Mouse (Mus musculus): ENCODE data around the gene Cxcl9.

Cxcl9 gene

DNA sequence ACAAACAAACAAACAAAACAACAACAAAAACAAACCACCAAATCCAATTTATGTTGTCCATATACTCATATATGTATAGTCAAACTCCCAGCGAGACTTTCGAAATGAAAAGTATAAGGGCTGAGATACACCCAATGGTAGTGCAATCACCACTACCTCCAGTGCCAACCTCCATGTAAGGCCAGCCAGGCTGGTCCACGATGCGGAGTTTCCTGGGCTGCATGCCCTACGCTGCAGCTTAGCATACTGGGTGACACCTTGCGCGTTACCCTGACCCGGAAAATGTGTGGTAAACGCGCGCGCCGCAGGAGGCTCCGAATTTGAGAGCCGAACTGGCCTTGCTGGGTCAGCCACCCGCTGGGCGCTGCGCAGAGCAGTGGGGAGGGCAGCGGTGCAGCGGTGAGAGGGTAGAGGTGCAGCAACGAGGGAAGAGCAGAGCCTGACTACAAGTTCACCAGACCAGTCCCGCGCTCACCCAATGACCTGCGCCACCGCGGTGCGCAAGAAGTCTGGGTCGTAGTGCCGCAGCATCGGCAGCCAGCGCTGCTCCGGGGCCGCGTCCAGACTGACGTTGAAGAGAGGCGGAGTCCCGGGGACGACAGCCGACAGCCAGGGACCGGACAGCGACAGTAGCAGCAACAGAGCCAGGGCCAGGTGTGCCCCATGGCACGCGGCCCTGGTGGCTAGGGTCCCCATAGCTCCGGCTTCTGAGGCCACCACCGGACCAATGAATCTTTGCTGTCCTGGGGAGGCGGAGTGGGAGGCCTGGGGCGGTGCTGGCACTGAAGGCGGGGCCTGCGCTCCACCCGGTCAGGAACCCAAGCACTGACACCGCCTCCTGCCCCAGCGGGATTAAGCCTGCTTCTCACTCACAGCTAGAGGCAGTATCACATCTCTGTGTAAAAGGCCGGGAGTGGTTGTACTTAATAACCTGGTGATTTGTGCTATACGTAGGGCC lies 50.2 kb downstream of the Cxcl9 start, which contains the start of gene Naaa:
Naaa (minus strand) TSS at position 734 of the 958 bp plus-strand sequence.
- DNase-seq, result peak; percentile 85 to 87

Data from spleen, adult 18-20 months (tissue).